Mouse (Mus musculus) bone marrow, adult 2 months (tissue): ENCODE results near the gene Pfkfb4. TPM values are rescaled to one million over a fixed set of nuclear protein-coding genes. Genes with fewer than 3 reads are reported as not detected.

Source experiments
- H3K27ac ChIP-seq: fragments of 200-500 bp; 2 replicates; pipeline ENCODE4 v1.5.1; 2012; ENCODE audit warnings: low read depth, mild to moderate bottlenecking, control low read depth, inconsistent platforms, low read length; ENCODE audit not compliant: control insufficient read depth, poor library complexity, insufficient read depth
- H3K4me1 ChIP-seq: fragments of 200-500 bp; 2 replicates; pipeline ENCODE4 v1.6.1; 2011; ENCODE audit warnings: low read length; ENCODE audit not compliant: control insufficient read depth, insufficient read depth
- H3K4me3 ChIP-seq: fragments of 200-500 bp; replicated peaks from 2 replicates; pipeline ENCODE3; 2011; ENCODE audit warnings: mild to moderate bottlenecking, low read depth, low read length, control low read depth; ENCODE audit not compliant: control insufficient read depth
- CTCF ChIP-seq: fragments of 200-500 bp; IDR thresholded peaks from 2 replicates; pipeline ENCODE4 v1.5.1; 2011; ENCODE audit warnings: low read length, control low read depth; ENCODE audit not compliant: control insufficient read depth, insufficient read depth
- POLR2A ChIP-seq: fragments of 200-500 bp; IDR thresholded peaks from 2 replicates; pipeline ENCODE4 v1.6.1; 2011; ENCODE audit warnings: low read depth, mild to moderate bottlenecking, control low read depth, low read length, borderline replicate concordance; ENCODE audit not compliant: control insufficient read depth
- WGBS: fragments of 180-500 bp; shearing (Covaris S2); methylation state at CpG from one replicate; pipeline ENCODE4 v1.1.7; 2018; 5-methylcytosine and 5-hydroxymethylcytosine counted together
- polyA plus RNA-seq: library from polyadenylated mRNA; stranded (reverse); fragments of >200 nt; gene quantifications from 2 replicates; pipeline ENCODE4 v1.2.4, GENCODE M21; 2011; ENCODE audit warnings: low replicate concordance; ENCODE audit not compliant: missing spikeins, insufficient read depth, insufficient read length

The Pfkfb4 gene
- 15.4 and 35.2 TPM in 2 replicates for polyA plus RNA-seq

- peak within 1 kb of the TSS; percentile 86 for H3K27ac ChIP-seq
- peak; percentile 89 for TF ChIP-seq POLR2A
- no peak for TF ChIP-seq CTCF
- H3K4me3 ChIP-seq = peak within 1 kb of the TSS; percentile 82
- WGBS = under 1% methylated on average over 31 of the region's 31 CpGs
- peaks cover 6% of the 10 kb centered on the region; the same call in 1 of the 2 replicates for H3K4me1 ChIP-seq
These were observed at the start of gene Pfkfb4 for GRCm38 (mm10) chr9:108991428-108992084. Gene Pfkfb4, plus strand, starts transcription at chr9:108991778.

- no peaks in the 10 kb centered on the region for H3K4me1 ChIP-seq
- no peak for TF ChIP-seq POLR2A
- no peak for TF ChIP-seq CTCF
- no peak overlapping the region for H3K27ac ChIP-seq
- H3K4me3 ChIP-seq = no peak overlapping the region
- WGBS = 90% methylated on average over 9 of the region's 9 CpGs
These were observed 46.5 kb upstream of the Pfkfb4 start for GRCm38 (mm10) chr9:108945111-108945510.

- TF ChIP-seq POLR2A (no peak), CTCF (no peak)
- no peak overlapping the region for H3K4me3 ChIP-seq
- H3K27ac ChIP-seq = no peak overlapping the region
- H3K4me1 ChIP-seq = no peaks in the 10 kb centered on the region
- WGBS = 70% methylated on average over 5 of the region's 5 CpGs
These were observed 46.0 kb upstream of the Pfkfb4 start for GRCm38 (mm10) chr9:108945608-108946007.

GRCm38 (mm10) chr9:108949231-108949966 lies 42.2 kb upstream of the Pfkfb4 start:
- no peak overlapping the region for H3K4me3 ChIP-seq
- H3K27ac ChIP-seq = no peak overlapping the region
- H3K4me1 ChIP-seq = no peaks in the 10 kb centered on the region
- WGBS = 86% methylated on average over 13 of the region's 13 CpGs
- TF ChIP-seq CTCF = no peak
- TF ChIP-seq POLR2A = no peak

- TF ChIP-seq POLR2A (no peak), CTCF (no peak)
- 87% methylated on average over 9 of the region's 9 CpGs for WGBS
- Histone ChIP-seq H3K4me3 (no peak overlapping the region), H3K4me1 (no peaks in the 10 kb centered on the region), H3K27ac (no peak overlapping the region)
These were observed 41.4 kb upstream of the Pfkfb4 start for GRCm38 (mm10) chr9:108949967-108950728.

GRCm38 (mm10) chr9:108953081-108953636 lies 38.4 kb upstream of the Pfkfb4 start, which contains the start of gene Col7a1:
Gene Col7a1, plus strand, starts transcription at chr9:108953586.
- no peak within 1 kb of the TSS for H3K4me3 ChIP-seq
- WGBS = 21% methylated on average over 15 of the region's 15 CpGs
- TF ChIP-seq POLR2A = no peak
- TF ChIP-seq CTCF = no peak
- no peak within 1 kb of the TSS for H3K27ac ChIP-seq
- H3K4me1 ChIP-seq = no peaks in the 10 kb centered on the region

- Histone ChIP-seq H3K4me3 (no peak overlapping the region), H3K27ac (no peak overlapping the region), H3K4me1 (no peaks in the 10 kb centered on the region)
- 82% methylated on average over 11 of the region's 11 CpGs for WGBS
- TF ChIP-seq CTCF (no peak), POLR2A (no peak)
These were observed 36.3 kb upstream of the Pfkfb4 start for GRCm38 (mm10) chr9:108955241-108955640.
